Mouse (Mus musculus) hindbrain, embryonic 16.5 days (tissue): ENCODE measurements around the gene Fbxo21. TPM values are rescaled to one million over a fixed set of nuclear protein-coding genes. Genes with fewer than 3 reads are reported as not detected.

ENCODE experiments used
- ATAC-seq: fragments of 200-750 bp; cut with Nextera tagmentation; 2 replicates; pipeline ENCODE4 v1.8.0; 2017; ENCODE audit warnings: moderate TSS enrichment, moderate library complexity
- H3K27ac ChIP-seq: fragments of 300-500 bp; sonication (generic); 2 replicates; pipeline ENCODE4 v1.5.1; 2014; ENCODE audit warnings: low read depth, mild to moderate bottlenecking, control low read depth, low read length, moderate library complexity
- H3K27me3 ChIP-seq: fragments of 300-500 bp; sonication (generic); replicated peaks from 2 replicates; pipeline ENCODE4 v1.6.1; 2014; ENCODE audit warnings: low read length; ENCODE audit not compliant: control insufficient read depth, insufficient read depth
- H3K36me3 ChIP-seq: fragments of 300-500 bp; sonication (generic); 2 replicates; pipeline ENCODE4 v1.6.1; 2014; ENCODE audit warnings: mild to moderate bottlenecking, low read length, moderate library complexity, mixed read lengths; ENCODE audit not compliant: control insufficient read depth, insufficient read depth
- H3K4me1 ChIP-seq: fragments of 300-500 bp; sonication (generic); 2 replicates; pipeline ENCODE4 v1.6.1; 2014; ENCODE audit warnings: low read depth, low read length; ENCODE audit not compliant: control insufficient read depth, insufficient read depth
- H3K4me2 ChIP-seq: fragments of 300-500 bp; sonication (generic); 2 replicates; pipeline ENCODE4 v1.6.1; 2014; ENCODE audit warnings: mild to moderate bottlenecking, low read length, control low read depth, moderate library complexity
- H3K4me3 ChIP-seq: fragments of 300-500 bp; sonication (generic); 2 replicates; pipeline ENCODE4 v1.5.1; 2014; ENCODE audit warnings: mild to moderate bottlenecking, low read length, control low read depth, moderate library complexity
- H3K9ac ChIP-seq: fragments of 300-500 bp; sonication (generic); 2 replicates; pipeline ENCODE4 v1.6.1; 2014; ENCODE audit warnings: low read depth, mild to moderate bottlenecking, control low read depth, low read length, moderate library complexity
- H3K9me3 ChIP-seq: fragments of 300-500 bp; sonication (generic); 2 replicates; pipeline ENCODE4 v1.6.1; 2014; ENCODE audit warnings: mild to moderate bottlenecking, low read length, moderate library complexity; ENCODE audit not compliant: control insufficient read depth
- WGBS: fragments of 180-500 bp; shearing (Covaris S2); extraction: QIAGEN DNeasy Blood & Tissue Kit; methylation state at CpG from one replicate; pipeline ENCODE4 v1.1.7; 2014; 5-methylcytosine and 5-hydroxymethylcytosine counted together
- polyA plus RNA-seq: library from polyadenylated mRNA; unstranded; fragments of >200 nt; fragmentation: Nextera tagmentation; extraction: Ambion mirVana; gene quantifications from 2 replicates; pipeline ENCODE4 v1.2.1, GENCODE M21; 2015

Gene Fbxo21
- polyA plus RNA-seq, 1 experiment from 2014 or later, result 151 TPM

DNA sequence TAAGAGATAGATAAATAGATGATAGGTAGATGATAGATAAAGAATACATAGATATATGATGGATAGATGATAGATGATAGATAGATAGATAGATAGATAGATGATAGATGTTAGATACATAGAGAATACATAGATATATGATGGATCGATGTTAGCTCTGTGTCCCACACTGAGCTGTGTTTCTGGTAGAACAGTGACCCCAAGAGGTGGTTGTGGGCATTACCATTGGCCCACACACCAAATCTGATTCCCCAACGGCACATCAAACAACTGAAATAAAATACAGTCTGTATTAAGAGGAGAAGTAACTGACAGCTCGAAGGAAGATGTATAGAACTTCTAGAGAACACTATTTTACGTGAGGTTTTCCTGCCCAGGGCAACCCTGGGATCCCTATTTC is 29.9 kb upstream of the Fbxo21 start:
- H3K9me3 ChIP-seq, result no peaks in the 10 kb centered on the region
- H3K9ac ChIP-seq, result no peak overlapping the region
- 32% methylated on average over 4 of the region's 4 CpGs for WGBS
- H3K27ac ChIP-seq, result no peak overlapping the region
- H3K4me2 ChIP-seq, result no peak overlapping the region
- no peaks in the 10 kb centered on the region for H3K27me3 ChIP-seq
- H3K36me3 ChIP-seq, result no peaks in the 10 kb centered on the region
- ATAC-seq, result peak; percentile 60; the same call in 1 of the 2 replicates
- no peak overlapping the region for H3K4me3 ChIP-seq
- no peaks in the 10 kb centered on the region for H3K4me1 ChIP-seq

GRCm38 (mm10) chr5:117949393-117949792 is 27.1 kb upstream of the Fbxo21 start:
- H3K4me1 ChIP-seq, result no peaks in the 10 kb centered on the region
- no peaks in the 10 kb centered on the region for H3K9me3 ChIP-seq
- no peak overlapping the region for H3K9ac ChIP-seq
- no peak overlapping the region for H3K4me2 ChIP-seq
- no peaks in the 10 kb centered on the region for H3K36me3 ChIP-seq
- H3K4me3 ChIP-seq, result no peak overlapping the region
- H3K27me3 ChIP-seq, result no peaks in the 10 kb centered on the region
- no peak for ATAC-seq
- no peak overlapping the region for H3K27ac ChIP-seq
- 46% methylated on average over 10 of the region's 10 CpGs for WGBS

DNA sequence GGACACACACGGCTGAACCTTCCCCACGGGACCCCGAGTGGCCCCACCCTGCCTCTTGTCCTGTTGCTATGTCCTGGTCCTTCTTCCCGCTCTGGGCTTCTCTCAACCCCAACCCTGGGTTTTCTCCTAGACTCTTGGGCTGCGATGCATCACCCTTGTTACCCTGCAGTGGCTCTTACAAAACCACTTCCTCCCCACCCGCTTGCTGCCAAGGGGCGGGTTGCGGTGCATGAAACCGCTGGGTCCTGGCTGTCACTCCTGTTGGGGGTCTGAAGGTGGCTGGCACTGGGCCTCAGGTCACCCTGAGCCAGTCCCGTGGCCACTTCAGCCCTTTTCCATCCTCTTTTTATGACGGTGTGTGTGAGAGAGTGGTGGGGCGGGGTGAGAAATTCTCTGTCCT is 22.6 kb upstream of the Fbxo21 start:
- H3K4me2 ChIP-seq, result no peak overlapping the region
- H3K36me3 ChIP-seq, result no peaks in the 10 kb centered on the region
- no peak for ATAC-seq
- WGBS, result 89% methylated on average over 12 of the region's 12 CpGs
- H3K9ac ChIP-seq, result no peak overlapping the region
- no peaks in the 10 kb centered on the region for H3K4me1 ChIP-seq
- H3K27ac ChIP-seq, result no peak overlapping the region
- no peaks in the 10 kb centered on the region for H3K9me3 ChIP-seq
- no peaks in the 10 kb centered on the region for H3K27me3 ChIP-seq
- no peak overlapping the region for H3K4me3 ChIP-seq

GRCm38 (mm10) chr5:117954429-117954828 is 22.1 kb upstream of the Fbxo21 start:
- no peaks in the 10 kb centered on the region for H3K27me3 ChIP-seq
- WGBS, result 53% methylated on average over 1 of the region's 1 CpGs
- no peak overlapping the region for H3K27ac ChIP-seq
- H3K36me3 ChIP-seq, result no peaks in the 10 kb centered on the region
- H3K4me2 ChIP-seq, result no peak overlapping the region
- no peak for ATAC-seq
- H3K9me3 ChIP-seq, result no peaks in the 10 kb centered on the region
- no peaks in the 10 kb centered on the region for H3K4me1 ChIP-seq
- no peak overlapping the region for H3K4me3 ChIP-seq
- no peak overlapping the region for H3K9ac ChIP-seq

DNA sequence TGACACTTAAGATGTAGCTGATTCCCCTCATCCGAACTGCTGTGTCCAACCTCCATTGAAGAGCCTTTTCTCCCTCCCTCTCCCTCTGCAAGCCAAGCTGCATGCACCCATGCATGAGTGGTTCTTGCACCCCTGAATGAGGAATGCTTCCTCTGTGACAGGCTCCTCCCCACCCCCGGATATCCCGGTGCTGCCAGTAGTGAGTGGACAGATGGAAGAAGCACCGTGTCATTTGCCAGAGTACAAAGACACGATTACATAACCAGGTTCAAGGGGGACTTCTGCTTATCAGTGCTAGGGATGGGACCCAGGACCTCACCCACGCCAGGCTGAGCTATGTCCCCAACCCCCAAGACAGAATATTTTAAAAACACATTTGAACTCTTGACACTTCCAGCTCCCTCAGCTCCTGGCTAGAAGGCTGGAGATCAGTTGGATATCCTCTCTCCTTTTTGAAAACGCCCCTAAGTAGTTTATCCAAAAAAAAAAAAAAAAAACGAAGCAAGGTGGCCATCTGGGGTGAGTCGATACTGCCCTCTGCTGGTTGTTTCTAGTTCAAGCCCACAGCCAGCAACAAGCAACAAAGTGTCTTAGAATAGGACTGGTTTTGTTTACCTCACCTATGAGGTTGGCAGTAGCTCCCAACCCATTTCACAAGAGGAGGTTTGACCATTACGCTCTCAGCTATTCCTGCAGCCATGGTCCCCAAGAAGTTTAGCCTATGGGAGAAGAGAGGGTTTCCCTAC is 20.7 kb upstream of the Fbxo21 start:
- WGBS, result 38% methylated on average over 10 of the region's 10 CpGs
- Histone ChIP-seq H3K36me3 (no peaks in the 10 kb centered on the region), H3K4me2 (no peak overlapping the region), H3K9me3 (no peaks in the 10 kb centered on the region), H3K27me3 (no peaks in the 10 kb centered on the region), H3K4me3 (no peak overlapping the region), H3K9ac (no peak overlapping the region), H3K4me1 (no peaks in the 10 kb centered on the region), H3K27ac (no peak overlapping the region)
- ATAC-seq, result no peak

- H3K4me1 ChIP-seq, result no peaks in the 10 kb centered on the region
- H3K27ac ChIP-seq, result no peak overlapping the region
- ATAC-seq, result no peak
- no peak overlapping the region for H3K4me2 ChIP-seq
- no peaks in the 10 kb centered on the region for H3K27me3 ChIP-seq
- H3K36me3 ChIP-seq, result no peaks in the 10 kb centered on the region
- H3K9ac ChIP-seq, result no peak overlapping the region
- no peak overlapping the region for H3K4me3 ChIP-seq
- H3K9me3 ChIP-seq, result no peaks in the 10 kb centered on the region
- WGBS, result 54% methylated on average over 9 of the region's 9 CpGs
Measured at GRCm38 (mm10) chr5:117964750-117965149, 11.8 kb upstream of the Fbxo21 start.

GRCm38 (mm10) chr5:117966956-117967355 is 9.6 kb upstream of the Fbxo21 start:
- H3K27ac ChIP-seq, result no peak overlapping the region
- ATAC-seq, result no peak
- H3K9me3 ChIP-seq, result no peaks in the 10 kb centered on the region
- WGBS, result 63% methylated on average over 9 of the region's 9 CpGs
- no peak overlapping the region for H3K9ac ChIP-seq
- H3K36me3 ChIP-seq, result no peaks in the 10 kb centered on the region
- H3K27me3 ChIP-seq, result no peaks in the 10 kb centered on the region
- no peaks in the 10 kb centered on the region for H3K4me1 ChIP-seq
- H3K4me2 ChIP-seq, result no peak overlapping the region
- H3K4me3 ChIP-seq, result no peak overlapping the region

DNA sequence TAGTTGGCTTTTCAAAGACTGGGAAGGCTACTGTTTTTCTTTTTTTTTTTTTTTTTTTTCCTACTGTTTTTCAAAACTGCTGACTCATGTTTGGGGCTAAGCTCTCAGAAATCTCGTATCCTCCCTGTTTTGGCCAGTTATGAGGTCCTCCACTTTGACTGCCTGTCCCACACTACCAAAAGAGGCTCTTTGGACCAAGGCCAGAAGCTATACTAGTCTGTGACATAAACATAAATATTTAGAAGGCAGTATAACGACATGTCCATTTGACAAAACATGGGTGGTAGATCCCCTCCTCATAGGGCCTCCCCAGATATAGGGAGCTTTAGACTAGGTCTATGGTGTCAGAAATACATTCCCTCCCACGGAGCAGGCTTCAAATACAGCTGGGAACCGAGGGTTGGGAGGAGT is 8.9 kb upstream of the Fbxo21 start:
- Histone ChIP-seq H3K4me2 (no peak overlapping the region), H3K4me1 (no peaks in the 10 kb centered on the region), H3K9ac (no peak overlapping the region), H3K27ac (no peak overlapping the region), H3K27me3 (no peaks in the 10 kb centered on the region), H3K9me3 (no peaks in the 10 kb centered on the region), H3K4me3 (no peak overlapping the region), H3K36me3 (no peaks in the 10 kb centered on the region)
- 63% methylated on average over 4 of the region's 4 CpGs for WGBS
- ATAC-seq, result no peak

GRCm38 (mm10) chr5:117969681-117970427 is 6.7 kb upstream of the Fbxo21 start:
- Histone ChIP-seq H3K4me3 (no peak overlapping the region), H3K27ac (no peak overlapping the region), H3K27me3 (no peaks in the 10 kb centered on the region), H3K4me1 (no peaks in the 10 kb centered on the region), H3K9ac (no peak overlapping the region), H3K36me3 (no peaks in the 10 kb centered on the region), H3K9me3 (no peaks in the 10 kb centered on the region), H3K4me2 (no peak overlapping the region)
- 82% methylated on average over 10 of the region's 10 CpGs for WGBS
- no peak for ATAC-seq
